Mouse (Mus musculus) MEL (cell line): Measurements from ENCODE around the gene Gm17374.
A peak's percentile ranks its signal among the peaks of the same experiment; 100 is the strongest.

Experiments used
- CTCF ChIP-seq, 3 experiments: IDR thresholded peaks in 2 of 3; conservative IDR thresholded peaks in 1 of 3; 2 replicates each; pipeline ENCODE4 v1.5.1; 2011 to 2012; ENCODE audit warnings: low read length in 3 of 3, low read depth in 2 of 3, mild to moderate bottlenecking in 2 of 3, improper control_type of control experiment in 1 of 3, inconsistent platforms in 1 of 3, mixed read lengths in 1 of 3, moderate library complexity in 1 of 3; ENCODE audit not compliant: control insufficient read depth in 1 of 3, insufficient read depth in 1 of 3, poor library complexity in 1 of 3, severe bottlenecking in 1 of 3
- EP300 ChIP-seq, 2 experiments: IDR thresholded peaks; 2 replicates each; pipeline ENCODE4 v1.6.1; 2011; ENCODE audit warnings: improper control_type of control experiment in 2 of 2, low read length in 2 of 2, low read depth in 1 of 2, mild to moderate bottlenecking in 1 of 2
- GABPA ChIP-seq: IDR thresholded peaks from 2 replicates; pipeline ENCODE4 v1.6.1; 2012; ENCODE audit warnings: low read depth, mild to moderate bottlenecking, inconsistent platforms, low read length, improper control_type of control experiment, moderate library complexity
- MAFK ChIP-seq: IDR thresholded peaks from 2 replicates; pipeline ENCODE4 v1.6.1; 2011; ENCODE audit warnings: low read depth, mild to moderate bottlenecking, low read length, improper control_type of control experiment, borderline replicate concordance
- MAZ ChIP-seq: IDR thresholded peaks from 2 replicates; pipeline ENCODE4 v1.6.1; 2012; ENCODE audit warnings: low read depth, mild to moderate bottlenecking, inconsistent platforms, low read length, improper control_type of control experiment
- NELFE ChIP-seq: IDR thresholded peaks from 2 replicates; pipeline ENCODE4 v1.6.1; 2011; ENCODE audit warnings: low read depth, low read length, improper control_type of control experiment
- POLR2A ChIP-seq, 2 experiments: IDR thresholded peaks; 2 replicates each; pipeline ENCODE4 v1.6.1; 2011 to 2012; ENCODE audit warnings: low read length in 2 of 2, mild to moderate bottlenecking in 2 of 2, control low read depth in 1 of 2, improper control_type of control experiment in 1 of 2, low read depth in 1 of 2, moderate library complexity in 1 of 2; ENCODE audit not compliant: control insufficient read depth in 1 of 2, insufficient read depth in 1 of 2, poor library complexity in 1 of 2
- USF2 ChIP-seq, 2 experiments: IDR thresholded peaks; 2 replicates each; pipeline ENCODE4 v1.6.1; 2011 to 2012; ENCODE audit warnings: improper control_type of control experiment in 2 of 2, low read length in 2 of 2, borderline replicate concordance in 1 of 2, inconsistent platforms in 1 of 2, low read depth in 1 of 2, mild to moderate bottlenecking in 1 of 2; ENCODE audit not compliant: insufficient read depth in 1 of 2

- TF ChIP-seq GABPA (no peak), POLR2A (IDR thresholded peaks at IDR 0.05; ENCODE audit: control insufficient read depth in 1 of 2, insufficient read depth in 1 of 2, low read depth in 1 of 2, low read length in 2 of 2, poor library complexity in 1 of 2) (no peak), CTCF (IDR thresholded peaks at IDR 0.05 in 2 of 3, conservative IDR thresholded peaks at IDR 0.05 in 1 of 3; ENCODE audit: control insufficient read depth in 1 of 3, insufficient read depth in 1 of 3, low read depth in 2 of 3, low read length in 3 of 3, poor library complexity in 1 of 3, severe bottlenecking in 1 of 3) (peak; percentile 17 to 29 (median 23); a peak in 2 of 6 replicates), MAFK (no peak), MAZ (no peak), USF2 (IDR thresholded peaks at IDR 0.05; ENCODE audit: borderline replicate concordance in 1 of 2, insufficient read depth in 1 of 2, low read depth in 1 of 2, low read length in 2 of 2) (no peak), EP300 (IDR thresholded peaks at IDR 0.05; ENCODE audit: low read depth in 1 of 2, low read length in 2 of 2) (no peak), NELFE (no peak)
These were observed 26.3 kb upstream of the Gm17374 start for GRCm38 (mm10) chr2:140125516-140125915.
